Mouse (Mus musculus) MEL (cell line): ENCODE results near the gene Epo.

Source experiments
- CTCF ChIP-seq, 3 experiments: IDR thresholded peaks in 2 of 3; conservative IDR thresholded peaks in 1 of 3; 2 replicates each; pipeline ENCODE4 v1.5.1; 2011 to 2012; ENCODE audit warnings: low read length in 3 of 3, low read depth in 2 of 3, mild to moderate bottlenecking in 2 of 3, improper control_type of control experiment in 1 of 3, inconsistent platforms in 1 of 3, mixed read lengths in 1 of 3, moderate library complexity in 1 of 3; ENCODE audit not compliant: control insufficient read depth in 1 of 3, insufficient read depth in 1 of 3, poor library complexity in 1 of 3, severe bottlenecking in 1 of 3
- TAL1 ChIP-seq: IDR thresholded peaks from 2 replicates; pipeline ENCODE4 v1.6.1; 2012; ENCODE audit warnings: mild to moderate bottlenecking, inconsistent platforms, low read length, moderate library complexity, mixed read lengths

DNA sequence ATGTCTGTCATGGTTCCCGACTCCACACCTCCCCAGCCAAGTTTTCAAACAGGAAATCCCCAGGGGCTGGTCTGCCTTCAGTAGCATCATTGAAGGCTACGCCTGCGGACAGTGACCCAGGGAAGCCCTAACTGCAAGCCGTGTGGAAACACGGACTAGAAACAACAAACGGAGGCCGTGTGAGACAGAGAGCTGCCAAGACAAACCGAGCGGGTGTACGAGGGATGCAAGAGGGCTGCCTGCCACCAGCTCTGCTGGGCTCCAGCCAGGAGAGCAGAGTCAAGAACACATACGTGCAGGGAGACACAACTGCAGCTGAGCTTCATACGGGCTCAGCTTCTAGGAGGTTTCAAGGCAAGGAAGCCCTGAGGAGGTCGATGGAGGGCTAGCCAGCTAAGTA is 39.2 kb downstream of the Epo start:
- TF ChIP-seq CTCF (IDR thresholded peaks at IDR 0.05 in 2 of 3, conservative IDR thresholded peaks at IDR 0.05 in 1 of 3; ENCODE audit: control insufficient read depth in 1 of 3, insufficient read depth in 1 of 3, low read depth in 2 of 3, low read length in 3 of 3, poor library complexity in 1 of 3, severe bottlenecking in 1 of 3) (no peak), TAL1 (no peak)
